Mouse (Mus musculus): ENCODE results near the gene Tspan1. TPM values are rescaled to one million over a fixed set of nuclear protein-coding genes. Genes with fewer than 3 reads are reported as not detected.

The Tspan1 gene
- total and polyA plus RNA-seq, 3 experiments = 0.03 to 0.08 TPM; not detected in 1

DNA sequence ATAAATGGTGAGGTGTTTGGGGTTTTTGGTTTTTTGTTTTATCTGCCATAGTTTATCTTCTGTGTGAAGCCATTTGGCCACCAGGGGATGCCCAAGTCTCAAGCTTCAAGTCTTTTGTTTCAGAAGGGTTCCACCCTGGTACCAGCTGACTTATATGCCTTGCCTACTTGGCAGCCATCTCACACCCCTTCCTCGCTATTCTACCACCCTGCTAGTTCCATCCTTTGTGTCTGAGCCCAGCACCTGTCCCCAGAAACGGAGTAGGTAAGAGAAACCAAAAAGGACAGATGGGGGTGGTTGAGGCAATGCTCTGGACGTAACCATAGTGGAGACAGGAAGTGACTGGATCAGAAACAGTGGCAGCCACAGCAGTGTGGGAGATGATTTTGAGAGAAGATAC, 7.5 kb downstream of the Tspan1 start:
- Histone ChIP-seq H3K27me3 (ENCODE audit: control insufficient read depth in 1 of 2, insufficient read depth in 2 of 2, low read length in 2 of 2) (no peaks in the 10 kb centered on the region), H3K4me1 (ENCODE audit: control insufficient read depth in 1 of 2, insufficient read depth in 2 of 2, low read length in 2 of 2) (peaks cover 10 to 15% of the 10 kb centered on the region in 2 experiments), H3K36me3 (ENCODE audit: control insufficient read depth in 1 of 2, insufficient read depth in 2 of 2, low read length in 2 of 2) (peaks cover 10 to 12% of the 10 kb centered on the region in 2 experiments), H3K9ac (ENCODE audit: control insufficient read depth, low read depth, low read length, poor library complexity, severe bottlenecking) (no peak overlapping the region), H3K79me2 (ENCODE audit: control insufficient read depth, insufficient read depth, low read length, poor library complexity) (no peaks in the 10 kb centered on the region), H3K27ac (ENCODE audit: control insufficient read depth, low read depth, low read length) (no peak overlapping the region), H3K9me3 (replicated peaks; ENCODE audit: insufficient read depth, low read length) (no peaks in the 10 kb centered on the region), H3K4me3 (ENCODE audit: control insufficient read depth in 1 of 2, insufficient read depth in 1 of 2, low read depth in 2 of 2, low read length in 2 of 2) (no peak overlapping the region)
- DNase-seq (ENCODE audit: low read depth, low spot score) = peak; percentile 60
- TF ChIP-seq BHLHE40 (IDR thresholded peaks at IDR 0.05; ENCODE audit: borderline replicate concordance, low read depth, low read length) (no peak), MEF2A (IDR thresholded peaks at IDR 0.05; ENCODE audit: extremely low read depth, insufficient replicate concordance, low read depth, low read length, poor library complexity, severe bottlenecking) (no peak), RAD21 (IDR thresholded peaks at IDR 0.05; ENCODE audit: low read depth, low read length) (peak; percentile 61), CTCF (IDR thresholded peaks at IDR 0.05 in 2 of 3, conservative IDR thresholded peaks at IDR 0.05 in 1 of 3; ENCODE audit: control insufficient read depth in 1 of 3, insufficient read depth in 1 of 3, low read depth in 2 of 3, low read length in 3 of 3, poor library complexity in 1 of 3, severe bottlenecking in 1 of 3) (peak; percentile 29 to 68 (median 61); a peak in 5 of 6 replicates), TBP (IDR thresholded peaks at IDR 0.05; ENCODE audit: low read depth, low read length) (no peak), KAT2A (conservative IDR thresholded peaks at IDR 0.05; ENCODE audit: low read depth, low read length) (no peak), GATA1 (IDR thresholded peaks at IDR 0.05; ENCODE audit: low read depth, low read length) (peak; percentile 35; the same call in 1 of the 2 replicates), EP300 (IDR thresholded peaks at IDR 0.05; ENCODE audit: low read depth in 1 of 2, low read length in 2 of 2) (no peak), CHD1 (IDR thresholded peaks at IDR 0.05; ENCODE audit: low read depth, low read length) (no peak), SMC3 (IDR thresholded peaks at IDR 0.05; ENCODE audit: low read depth, low read length) (peak; percentile 48), MYB (IDR thresholded peaks at IDR 0.05; ENCODE audit: low read depth, low read length) (no peak), USF1 (IDR thresholded peaks at IDR 0.05; ENCODE audit: low read depth, low read length) (no peak)

DNA sequence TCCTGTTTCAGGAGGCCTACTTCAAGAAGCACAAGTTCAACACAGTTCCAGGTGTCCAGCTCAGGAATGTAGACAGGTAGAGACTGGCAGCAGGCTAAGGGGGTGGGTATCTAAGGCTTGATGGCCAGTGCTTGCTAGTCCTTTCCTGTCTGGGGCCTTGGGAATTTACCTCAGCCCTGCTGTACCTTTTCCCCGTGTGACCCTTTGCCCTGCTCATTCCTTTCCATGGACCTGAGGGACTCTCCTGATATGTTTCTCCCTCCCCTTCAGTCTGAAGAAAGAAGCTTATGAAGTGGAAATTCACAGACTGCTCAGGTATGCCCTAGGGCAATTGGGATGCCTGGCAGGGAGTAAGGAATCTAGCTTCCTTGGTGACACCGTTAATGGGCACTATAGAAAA, 9.5 kb downstream of the Tspan1 start:
- H3K9ac ChIP-seq (ENCODE audit: control insufficient read depth, low read depth, low read length, poor library complexity, severe bottlenecking) = no peak overlapping the region
- DNase-seq (ENCODE audit: low read depth, low spot score) = no peak
- no peak for TF ChIP-seq MEF2A (IDR thresholded peaks at IDR 0.05; ENCODE audit: extremely low read depth, insufficient replicate concordance, low read depth, low read length, poor library complexity, severe bottlenecking)
- TF ChIP-seq USF2 (IDR thresholded peaks at IDR 0.05; ENCODE audit: borderline replicate concordance in 1 of 2, insufficient read depth in 1 of 2, low read depth in 1 of 2, low read length in 2 of 2) = no peak
- TF ChIP-seq EP300 (IDR thresholded peaks at IDR 0.05; ENCODE audit: low read depth in 1 of 2, low read length in 2 of 2) = no peak
- TF ChIP-seq ZKSCAN1 (IDR thresholded peaks at IDR 0.05; ENCODE audit: low read depth, low read length) = no peak
- TF ChIP-seq ETS1 (IDR thresholded peaks at IDR 0.05; ENCODE audit: low read depth, low read length) = no peak
- TF ChIP-seq MAX (IDR thresholded peaks at IDR 0.05; ENCODE audit: low read length) = no peak
- no peak for TF ChIP-seq ZMIZ1 (IDR thresholded peaks at IDR 0.05; ENCODE audit: low read depth, low read length)
- no peak for TF ChIP-seq CTCF (IDR thresholded peaks at IDR 0.05 in 2 of 3, conservative IDR thresholded peaks at IDR 0.05 in 1 of 3; ENCODE audit: control insufficient read depth in 1 of 3, insufficient read depth in 1 of 3, low read depth in 2 of 3, low read length in 3 of 3, poor library complexity in 1 of 3, severe bottlenecking in 1 of 3)
- no peak for TF ChIP-seq ZNF384 (IDR thresholded peaks at IDR 0.05; ENCODE audit: low read depth, low read length)
- H3K36me3 ChIP-seq (ENCODE audit: control insufficient read depth in 1 of 2, insufficient read depth in 2 of 2, low read length in 2 of 2) = peaks cover 10 to 12% of the 10 kb centered on the region in 2 experiments
- no peaks in the 10 kb centered on the region for H3K79me2 ChIP-seq (ENCODE audit: control insufficient read depth, insufficient read depth, low read length, poor library complexity)
- H3K27ac ChIP-seq (ENCODE audit: control insufficient read depth, low read depth, low read length) = no peak overlapping the region
- no peak overlapping the region for H3K4me3 ChIP-seq (ENCODE audit: control insufficient read depth in 1 of 2, insufficient read depth in 1 of 2, low read depth in 2 of 2, low read length in 2 of 2)
- no peaks in the 10 kb centered on the region for H3K27me3 ChIP-seq (ENCODE audit: control insufficient read depth in 1 of 2, insufficient read depth in 2 of 2, low read length in 2 of 2)
- peaks cover 9 to 15% of the 10 kb centered on the region in 2 experiments for H3K4me1 ChIP-seq (ENCODE audit: control insufficient read depth in 1 of 2, insufficient read depth in 2 of 2, low read length in 2 of 2)
- H3K9me3 ChIP-seq (replicated peaks; ENCODE audit: insufficient read depth, low read length) = no peaks in the 10 kb centered on the region

Data from MEL (cell line).